Mouse (Mus musculus) c-Kit-positive CD71-negative TER-119-negative erythroid progenitor cells, embryonic 14.5 days (primary cell): ENCODE results near the gene Sox5.

ENCODE experiments used
- DNase-seq: peaks from one replicate; pipeline ENCODE4 v3.0.0-alpha.2; 2013; ENCODE audit warnings: low read depth

Sox5 gene

DNA sequence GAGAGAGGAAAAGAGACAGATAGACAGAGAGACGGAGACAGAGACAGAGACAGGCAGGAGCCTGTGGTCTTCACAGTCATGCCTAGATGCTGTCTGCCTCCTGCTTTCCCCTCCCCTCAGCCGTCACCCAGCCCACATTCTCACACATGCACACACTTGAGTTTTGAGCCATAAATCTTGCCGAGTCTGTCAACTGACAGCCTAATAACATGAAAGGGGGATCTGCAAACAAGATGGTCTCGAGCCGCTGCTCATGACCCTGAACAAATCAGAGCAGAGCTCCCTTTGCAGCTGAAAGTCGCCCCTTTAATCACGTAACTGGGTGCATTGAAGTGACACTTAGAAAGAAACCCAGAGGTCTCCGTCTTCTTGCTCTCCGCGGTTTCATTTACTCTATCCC is 383.7 kb downstream of the Sox5 start:
- no peak for DNase-seq

DNA sequence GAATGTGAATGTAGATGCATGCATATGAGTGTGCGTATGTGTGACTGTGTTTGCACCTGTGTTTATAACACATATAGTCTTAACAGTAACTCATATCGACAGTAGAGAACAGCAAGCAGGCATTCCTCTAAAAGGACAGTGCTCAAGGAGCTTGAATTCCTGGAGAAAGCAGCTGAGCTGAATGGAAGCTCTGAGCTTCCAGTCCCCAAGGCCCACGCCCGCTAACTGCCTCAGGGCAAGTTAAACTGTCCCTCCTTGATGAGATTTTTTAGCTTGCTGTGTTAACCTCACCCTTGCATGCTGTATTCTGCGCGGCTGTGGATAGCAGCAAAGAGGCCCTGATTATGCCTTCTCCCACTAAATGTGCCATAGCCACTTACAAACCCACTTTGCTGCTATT is 388.6 kb downstream of the Sox5 start:
- DNase-seq = no peak

DNA sequence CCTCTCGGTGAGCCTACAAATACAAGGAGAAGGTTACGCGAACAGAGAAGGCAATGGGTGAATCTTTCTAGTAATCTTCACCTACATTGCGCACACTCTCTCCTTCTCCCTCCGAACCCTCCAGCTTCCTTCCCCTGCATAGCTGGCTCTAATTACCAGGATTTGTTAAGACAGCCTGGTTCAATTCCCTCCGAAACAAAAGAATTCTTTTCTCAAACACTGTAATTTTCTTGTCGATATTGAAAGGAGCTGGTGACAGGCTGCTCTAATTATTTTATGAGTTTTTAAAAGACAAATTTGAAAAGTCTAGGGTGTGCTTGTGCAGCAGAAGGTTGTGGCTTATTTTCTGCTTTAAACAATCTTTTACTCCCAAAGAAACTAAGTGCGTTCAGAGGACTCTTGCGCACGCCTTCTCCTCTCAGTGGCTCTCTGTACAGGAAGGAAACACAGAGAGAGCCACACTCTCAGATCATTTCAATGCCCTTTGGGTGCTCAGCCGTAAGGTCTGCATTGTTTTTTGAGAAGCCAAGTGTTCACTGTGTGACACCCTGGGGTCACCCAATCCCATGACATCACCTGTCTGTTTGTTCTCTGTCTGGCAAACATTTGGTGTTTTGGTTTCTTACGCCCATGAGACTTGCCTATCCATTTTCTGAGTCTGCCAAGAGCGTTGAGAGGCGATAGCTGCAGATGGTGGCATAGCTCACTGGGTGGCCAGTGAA is 392.3 kb downstream of the Sox5 start:
- DNase-seq = no peak

DNA sequence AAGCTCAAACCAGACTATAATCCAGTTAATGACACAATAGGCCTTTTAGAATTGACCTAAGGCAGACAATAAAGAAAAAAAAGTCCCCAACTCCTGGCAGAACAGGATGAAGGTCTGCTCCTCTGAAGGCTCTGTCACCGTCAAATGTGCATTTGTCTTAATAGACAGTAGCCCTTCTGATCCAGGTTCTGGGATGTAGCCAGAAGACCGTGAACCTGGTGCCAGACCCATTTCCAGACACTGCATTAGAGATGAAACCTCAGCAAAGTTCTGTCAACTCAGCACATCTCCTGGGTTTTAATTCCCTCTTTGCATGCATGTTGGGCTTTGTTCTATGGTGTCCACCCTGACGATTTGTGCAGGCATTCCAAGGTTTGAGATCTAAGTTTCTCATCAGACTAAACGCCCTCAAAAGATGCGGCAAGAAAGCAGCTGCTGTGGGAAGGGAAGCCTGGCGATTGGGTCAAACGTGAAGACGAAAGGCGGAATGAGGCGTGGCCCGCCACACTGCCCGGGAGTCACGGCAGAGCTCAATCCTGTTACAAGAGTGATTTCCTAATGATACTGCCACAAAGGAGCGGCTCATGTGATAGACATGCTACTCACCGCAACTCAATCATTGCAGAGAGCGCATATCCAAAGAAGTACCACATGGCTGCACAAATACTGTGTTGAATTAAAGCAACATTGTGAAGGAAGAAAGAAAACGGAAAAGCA is 394.1 kb downstream of the Sox5 start:
- DNase-seq = no peak

DNA sequence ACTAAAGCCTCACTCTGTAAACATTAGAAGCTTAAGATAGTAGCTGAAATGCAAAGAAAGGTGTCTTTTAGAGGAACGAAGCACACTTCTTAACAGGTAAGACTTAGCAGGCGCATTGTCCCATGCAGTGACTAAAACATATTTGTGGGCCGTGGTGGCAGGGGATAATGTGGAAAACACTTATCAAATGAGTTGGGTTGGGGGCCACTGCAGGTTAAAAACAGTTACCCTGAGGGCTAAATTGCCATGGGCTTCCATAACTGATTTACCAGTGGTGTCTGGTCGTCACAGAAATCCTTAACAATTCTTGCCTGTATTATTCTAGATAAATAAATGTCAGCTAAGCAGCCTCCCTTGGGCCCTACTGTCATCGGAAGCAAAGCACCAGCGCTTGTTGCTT is 401.1 kb downstream of the Sox5 start:
- no peak for DNase-seq

DNA sequence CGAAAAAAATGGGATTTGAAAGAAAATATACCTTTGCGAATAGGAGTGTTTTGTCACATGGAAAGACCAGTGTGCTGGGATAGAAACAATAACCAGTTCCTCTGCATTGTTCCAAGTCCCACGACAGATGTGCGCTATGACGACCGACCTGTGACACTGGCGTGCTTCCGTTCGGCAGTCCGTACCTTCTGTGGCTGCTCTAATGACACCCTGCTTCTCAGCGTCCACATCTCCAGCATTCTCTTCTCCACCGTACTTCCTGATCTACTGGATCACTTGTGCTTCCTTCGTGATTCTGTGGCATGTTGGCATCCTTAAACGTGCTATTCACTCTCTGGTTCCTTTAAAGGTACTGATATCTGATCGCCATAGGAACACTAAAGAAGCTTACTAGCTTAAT is 401.6 kb downstream of the Sox5 start:
- no peak for DNase-seq

DNA sequence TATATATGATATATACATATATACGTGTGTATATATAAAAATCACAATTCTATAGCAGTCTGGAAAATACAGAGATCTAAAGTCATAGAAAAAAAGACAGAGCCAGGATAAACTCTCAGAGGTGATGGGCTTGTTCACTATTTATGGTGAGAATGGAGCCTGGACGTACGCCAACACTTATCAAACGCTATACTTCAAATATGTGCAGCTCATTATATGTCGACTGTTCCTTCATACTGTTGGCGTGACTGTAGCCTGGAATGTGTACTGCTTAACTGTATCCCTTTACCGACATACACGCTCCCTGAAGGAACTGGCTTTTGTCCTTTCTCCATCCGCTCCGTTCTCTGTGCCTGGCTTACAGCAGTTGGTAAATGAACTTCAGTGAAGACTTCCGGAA is 407.0 kb downstream of the Sox5 start:
- no peak for DNase-seq

DNA sequence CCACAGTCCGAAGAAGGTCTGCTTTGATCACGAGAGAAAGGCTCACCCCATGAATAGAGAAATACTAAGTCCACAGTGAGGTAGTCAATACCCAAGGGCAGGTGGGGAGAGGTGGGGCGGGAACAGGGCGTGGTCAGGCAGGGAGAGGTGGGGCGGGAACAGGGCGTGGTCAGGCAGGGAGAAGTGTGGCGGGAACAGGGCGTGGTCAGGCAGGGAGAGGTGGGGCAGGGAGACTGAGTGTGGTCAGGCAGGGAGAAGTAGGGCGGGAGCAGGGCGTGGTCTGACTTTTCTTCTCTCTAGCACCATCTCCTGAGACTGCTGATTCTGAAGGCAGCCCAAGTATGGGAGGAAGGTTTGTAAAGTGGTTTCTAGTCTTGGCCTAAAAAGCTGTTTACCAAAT is 411.1 kb downstream of the Sox5 start:
- DNase-seq = peak; percentile 20

DNA sequence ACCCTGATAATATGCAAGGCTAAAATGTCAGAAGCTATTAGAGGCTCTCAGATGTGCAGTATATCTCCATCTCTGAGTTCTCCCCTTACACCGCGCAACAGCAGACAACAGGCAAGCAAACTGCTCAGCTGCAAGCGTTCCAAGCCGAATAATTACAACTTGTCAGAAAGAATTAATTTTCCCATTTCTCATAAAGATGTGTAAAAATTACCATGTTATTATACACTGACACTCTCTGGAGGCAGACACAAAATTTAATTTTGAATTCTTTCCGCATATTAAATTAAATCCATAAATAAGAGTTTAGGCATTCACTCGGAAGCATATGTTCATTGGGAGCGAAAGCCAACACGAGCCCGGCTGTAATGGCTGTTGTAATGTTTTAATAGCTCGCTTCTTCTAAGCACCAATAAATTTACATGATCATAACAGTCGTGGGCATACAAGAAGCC is 414.1 kb downstream of the Sox5 start:
- DNase-seq = no peak

DNA sequence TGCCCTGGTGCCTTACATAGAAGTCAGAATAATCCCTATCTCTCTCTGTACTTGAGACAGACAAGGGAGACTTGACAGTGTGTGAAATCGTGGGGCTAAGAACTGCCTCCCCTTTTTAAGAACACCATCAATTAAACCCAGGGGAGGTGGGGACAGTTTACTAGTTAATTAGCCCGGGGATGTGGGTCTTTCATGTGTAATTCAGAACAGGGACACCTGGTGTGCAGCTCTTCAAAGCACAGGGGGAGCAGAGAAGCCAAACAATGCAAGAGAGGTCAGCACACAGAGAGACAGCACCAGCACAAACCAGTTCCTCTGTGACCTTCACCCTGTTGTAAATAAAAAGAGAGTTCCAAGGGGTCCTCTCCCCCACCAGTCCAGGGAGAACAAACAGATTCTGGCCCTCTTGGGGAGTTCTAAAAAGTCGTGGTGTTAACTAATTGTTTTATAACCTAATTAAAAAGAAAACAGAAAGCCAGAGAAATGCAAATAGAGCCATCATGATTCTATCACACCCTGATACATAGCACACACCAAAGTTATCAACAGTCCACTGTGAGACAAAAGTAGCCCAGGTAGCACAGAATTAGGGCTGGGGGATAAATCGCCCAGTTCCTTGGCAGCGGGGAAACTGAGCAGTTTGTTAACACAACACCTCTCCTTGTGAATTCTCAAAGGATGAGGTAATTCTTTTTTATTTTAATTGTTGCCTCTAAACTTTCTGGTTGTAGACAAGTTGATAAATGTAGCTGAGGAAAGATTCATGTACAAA is 420.3 kb downstream of the Sox5 start:
- no peak for DNase-seq

DNA sequence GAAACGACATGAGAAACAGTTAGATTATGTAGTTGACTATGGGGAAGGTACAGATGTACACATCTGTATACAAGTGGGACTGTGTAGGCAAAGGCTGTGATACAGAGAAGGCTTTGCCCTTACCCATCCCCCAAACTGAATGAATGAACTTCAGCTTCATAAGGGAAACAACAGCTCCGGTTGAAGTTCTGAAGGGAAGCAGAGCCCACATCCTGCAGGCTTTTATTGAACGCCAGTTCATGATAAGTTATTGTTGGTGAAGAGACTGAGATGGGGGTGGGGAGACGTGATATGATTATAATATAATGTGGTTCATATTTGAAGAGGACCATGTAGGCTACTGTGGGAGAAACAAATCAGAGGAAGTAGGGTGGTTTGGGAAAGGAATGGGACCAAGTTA is 424.7 kb downstream of the Sox5 start:
- no peak for DNase-seq

DNA sequence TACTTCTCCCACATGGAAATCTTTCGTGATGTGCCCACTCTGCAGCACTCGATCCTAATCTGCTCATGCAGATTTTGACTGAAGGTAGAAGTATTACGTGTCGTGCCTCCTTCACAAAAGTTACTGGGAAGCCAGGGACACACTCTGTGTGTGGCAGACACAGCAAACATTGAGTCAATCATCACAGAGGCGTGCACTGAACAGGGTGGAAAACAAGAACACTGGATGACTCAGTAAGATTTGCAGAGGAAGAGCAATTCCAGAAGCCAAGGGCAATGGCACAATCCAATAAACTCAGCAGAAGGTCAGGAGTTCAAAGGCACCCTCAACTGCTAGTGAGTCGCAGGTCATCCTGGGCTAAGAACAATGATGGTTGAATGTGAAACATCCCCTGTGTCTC is 430.7 kb downstream of the Sox5 start:
- DNase-seq = no peak

DNA sequence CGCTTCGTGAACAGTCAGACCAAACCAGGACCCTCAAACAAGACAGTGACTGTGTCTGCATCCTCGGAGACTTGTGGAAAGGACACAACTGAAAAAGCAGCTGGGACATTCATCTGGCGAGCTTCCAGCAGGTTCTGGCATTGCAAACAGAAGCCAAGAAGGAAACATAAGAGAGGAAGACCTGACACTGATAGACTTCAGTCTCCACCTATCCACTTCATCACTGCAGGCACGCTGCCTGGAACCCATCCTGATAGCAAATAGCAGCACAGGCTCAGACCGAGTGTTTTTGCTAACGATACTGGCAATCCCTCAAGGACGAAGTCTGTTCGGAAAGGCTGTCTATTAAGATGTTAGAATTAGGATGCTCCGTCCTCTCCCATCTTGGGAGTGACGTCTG is 438.4 kb downstream of the Sox5 start:
- no peak for DNase-seq

DNA sequence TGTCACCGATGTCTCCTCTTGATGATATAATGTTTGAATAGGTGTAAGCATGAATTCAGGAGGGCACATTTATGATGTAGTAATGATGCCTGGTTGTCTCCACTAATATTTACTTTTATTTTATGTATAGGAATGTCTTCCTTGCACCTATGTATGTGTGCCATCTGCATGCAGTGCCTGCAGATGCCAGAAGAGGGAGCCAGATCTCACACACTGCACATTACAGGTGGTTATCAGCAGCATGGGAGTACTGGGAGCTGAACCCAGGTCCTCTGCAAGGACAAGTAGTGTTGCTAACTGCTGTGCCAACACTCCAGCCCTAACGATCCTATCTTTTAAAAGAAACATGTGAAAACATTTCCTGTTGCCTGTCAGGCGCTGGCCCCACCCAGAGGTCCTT is 442.2 kb downstream of the Sox5 start:
- no peak for DNase-seq

DNA sequence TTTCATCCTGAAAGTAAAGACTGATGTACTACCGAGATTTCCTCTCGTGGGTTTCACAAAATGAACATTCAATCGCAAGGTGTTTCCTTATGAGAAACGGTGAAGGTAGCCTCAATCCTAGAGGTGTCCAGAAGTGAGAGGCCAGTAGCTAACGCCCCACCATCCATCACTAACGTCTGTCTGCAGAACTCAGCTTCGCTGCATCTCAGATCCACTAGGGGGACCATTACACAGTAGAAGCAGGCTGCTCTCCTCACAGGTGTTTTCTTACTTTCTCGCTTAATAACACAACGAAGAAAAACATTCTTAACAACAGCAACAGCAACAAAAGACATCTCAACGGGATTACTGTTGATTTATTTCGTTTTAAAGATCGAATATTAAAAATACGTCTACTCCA is 442.8 kb downstream of the Sox5 start:
- DNase-seq = no peak

DNA sequence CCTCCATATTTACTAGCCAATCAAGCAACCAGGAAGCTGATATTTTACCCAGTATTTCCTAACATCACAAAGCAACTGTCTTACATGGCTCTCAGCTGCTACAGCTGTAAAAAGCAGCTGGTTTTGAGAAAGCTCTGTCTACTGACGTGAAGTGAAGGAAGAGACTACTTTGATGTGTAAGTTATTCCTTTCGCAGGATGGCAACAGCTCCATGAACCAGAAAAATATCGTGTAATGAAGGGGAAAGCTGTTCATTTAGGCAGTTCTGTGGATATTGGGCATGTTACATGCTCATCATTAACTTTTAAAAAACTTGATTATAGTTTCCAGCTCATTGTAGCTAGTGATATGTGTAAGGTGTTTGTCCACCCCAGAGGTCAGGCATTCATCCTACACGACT is 443.6 kb downstream of the Sox5 start:
- no peak for DNase-seq

DNA sequence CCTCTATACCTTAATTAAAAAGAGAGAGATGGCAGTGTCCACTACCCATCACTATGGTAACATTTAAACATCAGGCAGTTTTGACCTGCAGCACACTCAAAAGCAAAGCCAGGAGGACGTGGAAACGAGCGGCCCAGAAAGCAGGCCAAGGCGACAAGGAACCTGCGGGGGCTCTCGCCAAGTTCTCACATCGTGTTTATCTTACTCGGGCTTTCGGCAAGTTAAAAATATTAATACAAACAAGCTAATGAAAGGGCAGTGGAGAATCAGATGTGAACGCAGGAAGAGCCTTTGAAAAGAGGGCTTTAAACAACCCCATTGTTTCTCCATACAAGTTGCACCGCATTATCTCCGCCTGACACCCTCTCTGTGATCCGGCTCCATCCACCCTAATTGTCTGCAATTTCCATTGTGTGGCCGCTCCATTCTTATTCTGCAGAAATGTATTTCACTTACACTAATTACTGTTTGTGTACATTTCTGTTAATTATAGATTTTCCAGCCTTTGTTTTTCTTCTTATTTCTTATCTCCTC is 444.3 kb downstream of the Sox5 start:
- no peak for DNase-seq

DNA sequence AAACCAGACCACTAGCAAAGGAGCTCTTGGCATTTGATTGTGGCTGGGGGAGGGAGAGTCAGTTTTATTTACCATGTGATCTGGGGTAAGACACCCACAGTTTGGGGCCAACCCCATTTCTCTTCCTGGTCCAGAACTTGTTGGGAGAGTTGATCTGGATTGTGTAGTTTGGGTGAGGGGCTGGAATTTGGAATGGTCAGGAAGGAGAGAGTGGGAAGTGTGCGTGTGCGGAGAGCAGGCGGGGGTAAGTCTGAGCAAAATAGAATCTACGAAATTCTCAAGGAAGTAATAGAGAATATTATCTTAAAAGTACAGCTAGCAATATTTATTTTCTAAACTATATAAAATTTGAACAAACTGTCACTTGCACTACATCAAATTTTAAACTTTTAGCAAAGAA is 445.0 kb downstream of the Sox5 start:
- DNase-seq = no peak

DNA sequence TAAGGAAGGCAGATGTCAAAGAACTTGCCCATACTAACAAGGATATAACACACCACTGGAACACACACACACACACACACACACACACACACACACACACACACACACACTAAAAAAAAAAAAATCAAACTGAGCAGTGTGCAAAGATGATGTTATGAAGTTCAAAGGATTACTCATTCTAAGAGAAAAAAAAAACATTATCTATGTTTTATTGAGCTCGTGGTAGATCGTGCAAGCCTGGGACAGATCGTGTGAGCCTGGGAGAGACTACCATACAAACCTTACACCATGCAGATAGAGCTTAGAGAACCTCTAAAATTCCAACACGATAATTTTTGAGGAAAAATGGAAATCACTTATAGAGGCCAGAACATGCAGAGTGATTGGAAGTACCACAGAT is 448.6 kb downstream of the Sox5 start:
- DNase-seq = no peak

DNA sequence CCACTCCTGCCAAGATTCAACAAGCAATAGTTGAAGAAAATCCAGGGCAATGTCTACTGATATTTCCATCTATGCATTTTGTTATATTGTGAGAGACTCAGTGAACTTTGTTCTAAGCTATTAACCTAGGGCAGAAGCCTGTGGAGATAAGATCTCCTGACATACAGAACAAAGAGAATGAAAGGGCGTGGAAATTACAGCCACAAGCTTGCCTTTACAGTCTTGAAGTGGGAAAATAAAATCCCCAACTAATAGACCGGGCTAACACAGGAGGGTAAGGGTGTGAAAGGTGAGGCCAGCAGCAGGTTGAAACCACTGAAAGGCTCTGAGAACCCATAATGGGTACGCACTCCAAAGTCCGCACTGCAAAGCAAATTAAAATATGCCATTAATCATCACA is 449.8 kb downstream of the Sox5 start:
- DNase-seq = no peak

DNA sequence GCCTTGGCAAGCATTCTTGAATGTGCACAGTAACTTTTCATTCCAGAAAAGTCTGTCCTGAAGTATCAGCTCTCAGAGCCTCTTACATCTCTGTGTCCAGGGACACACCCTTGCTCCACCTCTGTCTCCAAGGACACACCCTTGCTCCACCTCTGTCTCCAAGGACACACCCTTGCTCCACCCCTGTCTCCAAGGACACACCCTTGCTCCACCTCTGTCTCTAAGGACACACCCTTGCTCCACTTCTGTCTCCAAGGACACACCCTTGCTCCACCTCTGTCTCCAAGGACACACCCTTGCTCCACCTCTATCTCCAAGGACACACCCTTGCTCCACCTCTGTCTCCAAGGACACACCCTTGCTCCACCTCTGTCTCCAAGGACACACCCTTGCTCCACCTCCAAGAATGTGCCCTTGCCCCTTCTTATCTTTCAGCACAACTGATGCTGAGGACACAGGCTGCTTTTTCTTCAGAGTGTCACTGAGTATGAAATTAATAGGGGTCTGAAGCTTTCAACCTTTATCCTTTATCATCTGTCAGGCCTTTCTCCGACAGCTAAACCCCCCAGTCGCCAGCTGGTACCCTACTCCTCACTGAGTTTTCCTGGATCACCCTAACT is 452.4 kb downstream of the Sox5 start:
- DNase-seq = no peak

DNA sequence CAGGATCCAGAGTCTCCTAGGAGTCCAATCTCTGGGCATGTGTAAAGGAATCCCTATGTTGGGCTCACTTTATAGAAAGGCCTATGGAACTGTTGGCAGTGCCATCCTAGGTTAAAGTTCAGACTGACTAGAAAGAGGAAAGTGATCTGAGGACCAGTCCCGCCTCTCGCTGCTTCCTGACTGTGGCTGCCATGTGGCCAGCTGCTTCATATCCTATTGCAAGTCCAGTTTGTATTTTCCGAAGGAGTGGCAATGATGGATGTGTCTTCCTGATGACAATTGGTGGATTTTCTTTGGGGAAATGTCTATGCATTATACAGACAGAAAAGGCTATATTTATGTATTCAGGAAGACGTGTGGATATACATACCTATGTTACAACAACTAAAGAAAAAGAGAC is 453.0 kb downstream of the Sox5 start:
- DNase-seq = no peak
